Mouse (Mus musculus): ENCODE data around the gene Farp1.

DNA sequence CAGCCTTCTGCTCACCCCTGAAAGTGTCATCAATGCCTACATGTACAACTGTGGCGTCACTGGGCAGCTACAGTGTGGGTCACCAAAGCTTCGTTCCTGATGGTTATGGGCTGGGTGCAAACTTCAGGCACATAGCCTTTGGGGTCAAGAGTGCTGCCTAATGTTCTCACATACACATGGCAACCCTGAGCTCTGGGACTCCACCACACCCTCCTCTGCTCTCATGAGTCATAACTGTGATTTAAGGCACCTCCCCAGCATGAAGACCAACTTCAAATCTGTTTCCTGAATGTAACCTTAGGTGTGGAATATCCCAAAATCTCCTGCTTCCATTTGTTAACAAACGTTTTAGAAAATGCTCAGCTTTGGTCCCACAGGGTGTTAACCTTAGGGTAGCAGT lies 257.4 kb downstream of the Farp1 start:
- TF ChIP-seq CTCF (IDR thresholded peaks at IDR 0.05; ENCODE audit: low read depth, low read length) (no peak), POLR2A (IDR thresholded peaks at IDR 0.05; ENCODE audit: extremely low read depth, insufficient read depth, low read length) (no peak)
